Comparison of ENCODE assay signal across 14 mouse cellular contexts in the genomic region with DNA sequence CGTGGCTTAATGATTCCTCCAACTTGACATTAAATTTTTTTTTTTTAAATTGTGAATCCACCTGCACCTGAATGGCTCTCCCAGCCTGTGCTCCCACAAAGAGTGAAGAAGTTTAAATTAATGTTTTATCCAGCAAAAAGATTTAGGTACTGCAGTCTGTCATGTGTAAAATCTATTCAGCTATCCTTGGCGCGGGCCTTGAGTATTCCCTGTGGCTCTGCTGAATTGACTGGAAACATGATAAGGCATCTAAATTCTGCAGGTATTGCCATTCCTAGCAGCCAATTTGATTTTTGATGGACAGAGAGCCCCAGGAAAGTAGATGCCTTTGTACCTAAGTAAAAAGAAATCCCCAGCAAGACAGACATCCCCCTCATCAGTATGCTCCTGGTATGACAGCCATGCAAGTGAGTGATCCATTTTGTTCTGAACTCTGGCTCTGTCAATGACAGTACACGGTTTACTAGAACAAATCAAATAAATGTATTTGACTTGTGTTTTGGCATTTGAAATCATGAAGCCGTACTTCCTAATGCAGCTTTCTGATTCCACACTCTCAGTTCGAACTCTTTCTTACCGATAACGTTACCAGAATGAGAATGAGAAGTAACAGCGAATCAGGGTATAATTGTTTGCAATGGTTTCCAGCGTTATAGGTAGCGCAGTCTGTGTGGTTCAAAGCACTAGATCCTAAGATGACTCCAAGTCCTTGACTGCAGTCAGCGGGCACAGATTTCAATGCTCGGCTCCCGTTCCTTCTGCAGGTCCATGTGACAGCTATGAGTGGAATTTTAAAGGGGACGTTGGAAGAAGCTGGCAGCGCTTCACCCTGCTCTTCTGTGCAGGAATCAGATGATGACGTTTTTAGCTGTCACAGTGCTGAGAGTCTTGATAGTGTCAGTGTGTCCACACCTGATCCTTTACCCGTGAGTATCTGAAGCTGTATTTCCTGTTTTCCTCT. TPM values are rescaled to one million over a fixed set of nuclear protein-coding genes. Genes with fewer than 3 reads are reported as not detected.
A peak's percentile ranks its signal among the peaks of the same experiment; 100 is the strongest.
DNase-seq lines count a peak whose midpoint lies in the region; ATAC-seq lines count a peak whose summit lies in the region.
"Had no signal": no experiment of that assay in that cellular context is flagged by ENCODE, and none has a peak within 500 bp of the region (broad histone marks: within the 10 kb centered on the region; RNA-seq: fewer than 3 reads in every experiment).

No protein-coding gene starts in this region.

- no peaks in the 10 kb centered on the region for H3K9me3 ChIP-seq in forebrain, embryonic 13.5 days (replicated peaks)
- no peaks in the 10 kb centered on the region for H3K9me3 ChIP-seq in forebrain, embryonic 11.5 days (ENCODE audit: control insufficient read depth, low read length)
- no peaks in the 10 kb centered on the region for H3K9me3 ChIP-seq in kidney, embryonic 14.5 days (ENCODE audit: control insufficient read depth, low read length)
- H3K9me3 ChIP-seq in forebrain, embryonic 14.5 days (replicated peaks; ENCODE audit: control insufficient read depth, low read length) = no peaks in the 10 kb centered on the region
- 0 out of 2 replicates have a peak, but pooled peaks cover 3% of the 10 kb centered on the region for H3K9me3 ChIP-seq in midbrain, embryonic 12.5 days
- H3K9me3 ChIP-seq in liver, embryonic 12.5 days (replicated peaks) = no peaks in the 10 kb centered on the region

- H3K27me3 ChIP-seq in forebrain, embryonic 13.5 days = no peaks in the 10 kb centered on the region
- H3K27me3 ChIP-seq in forebrain, embryonic 11.5 days (ENCODE audit: control insufficient read depth, insufficient read depth, low read length) = no peaks in the 10 kb centered on the region
- H3K27me3 ChIP-seq in kidney, embryonic 14.5 days (ENCODE audit: control insufficient read depth, insufficient read depth, low read length) = no peaks in the 10 kb centered on the region
- no peaks in the 10 kb centered on the region for H3K27me3 ChIP-seq in forebrain, embryonic 14.5 days (replicated peaks; ENCODE audit: control insufficient read depth, insufficient read depth, low read length)
- H3K27me3 ChIP-seq in midbrain, embryonic 12.5 days = no peaks in the 10 kb centered on the region
- H3K27me3 ChIP-seq in liver, embryonic 12.5 days (replicated peaks) = no peaks in the 10 kb centered on the region
- H3K27me3 ChIP-seq: megakaryocyte, embryonic 14.5 days had no signal

- 82% methylated on average over 18 of the region's 18 CpGs for WGBS in forebrain, embryonic 13.5 days
- WGBS in forebrain, embryonic 11.5 days = 90% methylated on average over 18 of the region's 18 CpGs
- 86% methylated on average over 18 of the region's 18 CpGs for WGBS in kidney, embryonic 14.5 days
- WGBS in forebrain, embryonic 14.5 days = 81% methylated on average over 18 of the region's 18 CpGs
- WGBS in midbrain, embryonic 12.5 days = 83% methylated on average over 18 of the region's 18 CpGs
- 79% methylated on average over 18 of the region's 18 CpGs for WGBS in liver, embryonic 12.5 days (ENCODE audit: insufficient replicate concordance)

- H3K9ac ChIP-seq in forebrain, embryonic 13.5 days = no peak overlapping the region
- H3K9ac ChIP-seq in forebrain, embryonic 11.5 days (ENCODE audit: low read length) = no peak overlapping the region
- no peak overlapping the region for H3K9ac ChIP-seq in kidney, embryonic 14.5 days (ENCODE audit: low read depth, low read length)
- no peak overlapping the region for H3K9ac ChIP-seq in forebrain, embryonic 14.5 days (ENCODE audit: low read length)
- H3K9ac ChIP-seq in midbrain, embryonic 12.5 days (replicated peaks) = no peak overlapping the region
- no peak overlapping the region for H3K9ac ChIP-seq in liver, embryonic 12.5 days

- H3K4me1 ChIP-seq in forebrain, embryonic 13.5 days = peaks cover 6% of the 10 kb centered on the region; the same call in 1 of the 2 replicates
- H3K4me1 ChIP-seq in forebrain, embryonic 11.5 days (replicated peaks; ENCODE audit: control insufficient read depth, insufficient read depth, low read length) = no peaks in the 10 kb centered on the region
- no peaks in the 10 kb centered on the region for H3K4me1 ChIP-seq in kidney, embryonic 14.5 days (ENCODE audit: control insufficient read depth, insufficient read depth, low read length)
- no peaks in the 10 kb centered on the region for H3K4me1 ChIP-seq in forebrain, embryonic 14.5 days (ENCODE audit: control insufficient read depth, insufficient read depth, low read length)
- H3K4me1 ChIP-seq in midbrain, embryonic 12.5 days = no peaks in the 10 kb centered on the region
- H3K4me1 ChIP-seq in liver, embryonic 12.5 days = no peaks in the 10 kb centered on the region
- H3K4me1 ChIP-seq: megakaryocyte, embryonic 14.5 days had no signal

- H3K27ac ChIP-seq in forebrain, embryonic 13.5 days = peak overlapping the region; percentile 19; the same call in 1 of the 2 replicates
- H3K27ac ChIP-seq in forebrain, embryonic 11.5 days (ENCODE audit: low read depth, low read length) = no peak overlapping the region
- no peak overlapping the region for H3K27ac ChIP-seq in kidney, embryonic 14.5 days (ENCODE audit: low read depth, low read length)
- H3K27ac ChIP-seq in forebrain, embryonic 14.5 days (ENCODE audit: low read depth, low read length) = peak overlapping the region; percentile 33; the same call in 1 of the 2 replicates
- peak overlapping the region; percentile 36 for H3K27ac ChIP-seq in midbrain, embryonic 12.5 days (replicated peaks)
- no peak overlapping the region for H3K27ac ChIP-seq in liver, embryonic 12.5 days

- no peak overlapping the region for H3K4me2 ChIP-seq in forebrain, embryonic 13.5 days
- H3K4me2 ChIP-seq in forebrain, embryonic 11.5 days (ENCODE audit: low read depth, low read length, severe bottlenecking) = no peak overlapping the region
- no peak overlapping the region for H3K4me2 ChIP-seq in kidney, embryonic 14.5 days (replicated peaks; ENCODE audit: low read depth, low read length)
- H3K4me2 ChIP-seq in forebrain, embryonic 14.5 days (ENCODE audit: low read length) = no peak overlapping the region
- H3K4me2 ChIP-seq in midbrain, embryonic 12.5 days (replicated peaks) = no peak overlapping the region
- no peak overlapping the region for H3K4me2 ChIP-seq in liver, embryonic 12.5 days

- no peak for DNase-seq in forebrain, embryonic 11.5 days (ENCODE audit: low spot score)
- DNase-seq in kidney, postnatal 14 days = peak; percentile 2
- no peak for DNase-seq in forebrain, embryonic 14.5 days (ENCODE audit: low spot score)
- no peak for DNase-seq in thymus, postnatal 36 days
- DNase-seq: B cell, adult 2 months; kidney, postnatal 36 days; right cerebral cortex, postnatal 4 days had no signal

- H3K36me3 ChIP-seq in forebrain, embryonic 13.5 days (ENCODE audit: poor library complexity, severe bottlenecking) = peaks cover 4% of the 10 kb centered on the region; the same call in 1 of the 2 replicates
- no peaks in the 10 kb centered on the region for H3K36me3 ChIP-seq in forebrain, embryonic 11.5 days (ENCODE audit: control insufficient read depth, insufficient read depth, low read length)
- H3K36me3 ChIP-seq in kidney, embryonic 14.5 days (ENCODE audit: control insufficient read depth, insufficient read depth, low read length) = no peaks in the 10 kb centered on the region
- H3K36me3 ChIP-seq in forebrain, embryonic 14.5 days (ENCODE audit: control insufficient read depth, insufficient read depth, low read length) = no peaks in the 10 kb centered on the region
- peaks cover 6% of the 10 kb centered on the region; the same call in 1 of the 2 replicates for H3K36me3 ChIP-seq in midbrain, embryonic 12.5 days
- no peaks in the 10 kb centered on the region for H3K36me3 ChIP-seq in liver, embryonic 12.5 days
- H3K36me3 ChIP-seq: G1E had no signal

- ATAC-seq in forebrain, embryonic 13.5 days = no peak
- ATAC-seq in forebrain, embryonic 11.5 days (replicated peaks; ENCODE audit: low FRiP score) = no peak
- ATAC-seq in kidney, embryonic 14.5 days (ENCODE audit: low FRiP score, low TSS enrichment) = no peak
- no peak for ATAC-seq in forebrain, embryonic 14.5 days
- no peak for ATAC-seq in midbrain, embryonic 12.5 days (ENCODE audit: low FRiP score, low read depth)
- ATAC-seq in liver, embryonic 12.5 days = no peak

- no peak overlapping the region for H3K4me3 ChIP-seq in forebrain, embryonic 13.5 days
- H3K4me3 ChIP-seq in forebrain, embryonic 11.5 days (ENCODE audit: low read depth, low read length) = no peak overlapping the region
- H3K4me3 ChIP-seq in kidney, embryonic 14.5 days (ENCODE audit: low read length) = no peak overlapping the region
- no peak overlapping the region for H3K4me3 ChIP-seq in forebrain, embryonic 14.5 days (ENCODE audit: low read depth, low read length)
- H3K4me3 ChIP-seq in midbrain, embryonic 12.5 days = no peak overlapping the region
- H3K4me3 ChIP-seq in liver, embryonic 12.5 days = no peak overlapping the region
- H3K4me3 ChIP-seq: megakaryocyte, embryonic 14.5 days had no signal

RNA-seq across cellular contexts. Expression of a gene that starts 14.5 kb away (rescaled TPM):
- polyA plus RNA-seq in forebrain, embryonic 13.5 days (2015; fragmentation: Nextera tagmentation; extraction: Ambion mirVana) = 43.3 and 43.7 TPM in 2 replicates
- 13.4 and 14.5 TPM in 2 replicates for polyA plus RNA-seq in forebrain, embryonic 11.5 days (2014; fragmentation: Nextera tagmentation; extraction: Ambion mirVana)
- polyA plus RNA-seq in kidney, embryonic 14.5 days (2014; fragmentation: Nextera tagmentation; extraction: Ambion mirVana) = 2.5 and 3.1 TPM in 2 replicates
- polyA plus RNA-seq in forebrain, embryonic 14.5 days (2014; fragmentation: Nextera tagmentation; extraction: Ambion mirVana) = 33.0 and 65.4 TPM in 2 replicates
- 32.7 and 40.4 TPM in 2 replicates for polyA plus RNA-seq in midbrain, embryonic 12.5 days (2016; fragmentation: Nextera tagmentation; extraction: Ambion mirVana)
- 0.45 and 0.48 TPM in 2 replicates for polyA plus RNA-seq in liver, embryonic 12.5 days (2016; fragmentation: Nextera tagmentation; extraction: Ambion mirVana)
- polyA plus RNA-seq: G1E; liver, embryonic 16.5 days had no signal

Comparison
In these comparisons a context has a peak if more than half of its experiments do, and no peak if none do; other contexts are left out.
1. H3K27ac ChIP-seq: peak in forebrain, embryonic 13.5 days (single experiment), forebrain, embryonic 14.5 days (single experiment) and midbrain, embryonic 12.5 days (single experiment); none in forebrain, embryonic 11.5 days (single experiment), kidney, embryonic 14.5 days (single experiment) and liver, embryonic 12.5 days (single experiment).